Mouse (Mus musculus): ENCODE results near the gene Fibp.
A peak's percentile ranks its signal among the peaks of the same experiment; 100 is the strongest.

The Fibp gene

GRCm38 (mm10) chr19:5431911-5432464 is 28.4 kb upstream of the Fibp start:
- DNase-seq (ENCODE audit: low read depth, low spot score), result no peak

- no peak for DNase-seq (ENCODE audit: low read depth, low spot score)
Measured at GRCm38 (mm10) chr19:5432992-5433852, 27.2 kb upstream of the Fibp start.

- DNase-seq (ENCODE audit: low read depth, low spot score), result no peak
Measured at GRCm38 (mm10) chr19:5433951-5434350, 26.5 kb upstream of the Fibp start.

- DNase-seq (ENCODE audit: low read depth, low spot score), result no peak
Measured at GRCm38 (mm10) chr19:5444371-5444908, 16.0 kb upstream of the Fibp start.

GRCm38 (mm10) chr19:5444954-5445353 is 15.5 kb upstream of the Fibp start:
- DNase-seq (ENCODE audit: low read depth, low spot score), result no peak

- no peak for DNase-seq (ENCODE audit: low read depth, low spot score)
Measured at GRCm38 (mm10) chr19:5445747-5446146, 14.7 kb upstream of the Fibp start.

GRCm38 (mm10) chr19:5447515-5448353 is 12.7 kb upstream of the Fibp start, which contains the start of gene Fosl1:
Gene Fosl1 (plus strand): TSS chr19:5447547.
- no peak for DNase-seq (ENCODE audit: low read depth, low spot score)

GRCm38 (mm10) chr19:5448354-5449150 is 11.9 kb upstream of the Fibp start:
- no peak for DNase-seq (ENCODE audit: low read depth, low spot score)

GRCm38 (mm10) chr19:5449673-5450072 is 10.7 kb upstream of the Fibp start:
- no peak for DNase-seq (ENCODE audit: low read depth, low spot score)

GRCm38 (mm10) chr19:5451766-5452165 is 8.6 kb upstream of the Fibp start:
- DNase-seq (ENCODE audit: low read depth, low spot score), result no peak

GRCm38 (mm10) chr19:5455037-5455436 is 5.4 kb upstream of the Fibp start:
- DNase-seq (ENCODE audit: low read depth, low spot score), result no peak

GRCm38 (mm10) chr19:5455568-5455967 is 4.8 kb upstream of the Fibp start:
- DNase-seq (ENCODE audit: low read depth, low spot score), result no peak

GRCm38 (mm10) chr19:5456241-5456921 is 4.0 kb upstream of the Fibp start:
- no peak for DNase-seq (ENCODE audit: low read depth, low spot score)

- peak; percentile 78 for DNase-seq (ENCODE audit: low read depth, low spot score)
Measured at GRCm38 (mm10) chr19:5456922-5457745, 3.3 kb upstream of the Fibp start.

GRCm38 (mm10) chr19:5457746-5458442 is 2.5 kb upstream of the Fibp start, which contains the start of gene Ccdc85b:
Gene Ccdc85b (minus strand): TSS chr19:5457894.
- no peak for DNase-seq (ENCODE audit: low read depth, low spot score)

- no peak for DNase-seq (ENCODE audit: low read depth, low spot score)
Measured at GRCm38 (mm10) chr19:5459019-5459418, 1.4 kb upstream of the Fibp start.

- DNase-seq (ENCODE audit: low read depth, low spot score), result no peak
Measured at GRCm38 (mm10) chr19:5459896-5460295, 519 bp upstream of the Fibp start.

GRCm38 (mm10) chr19:5461411-5461810 is 996 bp downstream of the Fibp start:
- no peak for DNase-seq (ENCODE audit: low read depth, low spot score)

- no peak for DNase-seq (ENCODE audit: low read depth, low spot score)
Measured at GRCm38 (mm10) chr19:5463212-5463611, 2.8 kb downstream of the Fibp start.

All from retina, adult 2 months (tissue).